Mouse (Mus musculus): ENCODE measurements around the gene Amtn.

- TF ChIP-seq POLR2A (IDR thresholded peaks at IDR 0.05; ENCODE audit: borderline replicate concordance, control insufficient read depth, low read depth, low read length): no peak
- no peak for TF ChIP-seq CTCF (IDR thresholded peaks at IDR 0.05; ENCODE audit: control insufficient read depth, insufficient read depth, low read length)
Measured at GRCm38 (mm10) chr5:88401464-88401863, 25.6 kb downstream of the Amtn start.
